In genomic region chr6:51585980-51586379, GRCm38 (mm10) we compare ENCODE assay signal across 9 mouse cellular contexts.
DNase-seq lines count a peak whose midpoint lies in the region; ATAC-seq and TF ChIP-seq lines count a peak whose summit lies in the region.
"Had no signal": no experiment of that assay in that cellular context is flagged by ENCODE, and none has a peak within 500 bp of the region (broad histone marks: within the 10 kb centered on the region; RNA-seq: fewer than 3 reads in every experiment).

No protein-coding gene starts in this region.

- 36% methylated on average over 8 of the region's 8 CpGs for WGBS in forebrain, embryonic 14.5 days
- 38% methylated on average over 8 of the region's 8 CpGs for WGBS in limb, embryonic 10.5 days
- 24% methylated on average over 8 of the region's 8 CpGs for WGBS in stomach, postnatal 0 days

- no peaks in the 10 kb centered on the region for H3K9me3 ChIP-seq in forebrain, embryonic 14.5 days (replicated peaks; ENCODE audit: control insufficient read depth, low read length)
- H3K9me3 ChIP-seq in limb, embryonic 10.5 days (replicated peaks), result no peaks in the 10 kb centered on the region
- H3K9me3 ChIP-seq in stomach, postnatal 0 days (ENCODE audit: control insufficient read depth, low read length), result no peaks in the 10 kb centered on the region
- H3K9me3 ChIP-seq: embryonic facial prominence, embryonic 13.5 days had no signal

- H3K36me3 ChIP-seq in testis, adult 2 months (ENCODE audit: control insufficient read depth, insufficient read depth, low read length), result no peaks in the 10 kb centered on the region
- 0 out of 2 replicates have a peak, but pooled peaks cover 6% of the 10 kb centered on the region for H3K36me3 ChIP-seq in forebrain, embryonic 14.5 days (ENCODE audit: control insufficient read depth, insufficient read depth, low read length)
- peaks cover 5% of the 10 kb centered on the region; the same call in 1 of the 2 replicates for H3K36me3 ChIP-seq in limb, embryonic 10.5 days
- no peaks in the 10 kb centered on the region for H3K36me3 ChIP-seq in stomach, postnatal 0 days (ENCODE audit: control insufficient read depth, insufficient read depth, low read length)
- H3K36me3 ChIP-seq: embryonic facial prominence, embryonic 13.5 days had no signal

- TF ChIP-seq POLR2A in testis, adult 2 months (IDR thresholded peaks at IDR 0.05; ENCODE audit: control insufficient read depth, low read depth, low read length), result no peak

- H3K4me3 ChIP-seq in testis, adult 2 months (ENCODE audit: control insufficient read depth, low read depth, low read length), result no peak overlapping the region
- H3K4me3 ChIP-seq in forebrain, embryonic 14.5 days (ENCODE audit: low read depth, low read length), result no peak overlapping the region
- no peak overlapping the region for H3K4me3 ChIP-seq in limb, embryonic 10.5 days
- no peak overlapping the region for H3K4me3 ChIP-seq in stomach, postnatal 0 days (ENCODE audit: low read depth, low read length)
- H3K4me3 ChIP-seq: embryonic facial prominence, embryonic 13.5 days had no signal

- no peak overlapping the region for H3K9ac ChIP-seq in forebrain, embryonic 14.5 days (ENCODE audit: low read length)
- H3K9ac ChIP-seq in stomach, postnatal 0 days (ENCODE audit: low read length), result no peak overlapping the region
- H3K9ac ChIP-seq: embryonic facial prominence, embryonic 13.5 days had no signal

- no peak overlapping the region for H3K27ac ChIP-seq in testis, adult 2 months (ENCODE audit: control insufficient read depth, insufficient read depth, low read depth, low read length)
- no peak overlapping the region for H3K27ac ChIP-seq in forebrain, embryonic 14.5 days (ENCODE audit: low read depth, low read length)
- no peak overlapping the region for H3K27ac ChIP-seq in limb, embryonic 10.5 days
- H3K27ac ChIP-seq in stomach, postnatal 0 days (replicated peaks), result no peak overlapping the region
- H3K27ac ChIP-seq: embryonic facial prominence, embryonic 13.5 days had no signal

- H3K4me2 ChIP-seq in forebrain, embryonic 14.5 days (ENCODE audit: low read length), result no peak overlapping the region
- no peak overlapping the region for H3K4me2 ChIP-seq in stomach, postnatal 0 days (replicated peaks; ENCODE audit: low read depth)
- H3K4me2 ChIP-seq: embryonic facial prominence, embryonic 13.5 days had no signal

- TF ChIP-seq CTCF in testis, adult 2 months (IDR thresholded peaks at IDR 0.05; ENCODE audit: control insufficient read depth, insufficient read depth, insufficient replicate concordance, low read depth, low read length), result peak; percentile 24; the same call in 1 of the 2 replicates
- TF ChIP-seq CTCF in stomach, postnatal 0 days (IDR thresholded peaks at IDR 0.05; ENCODE audit: low read depth), result peak; percentile 92

- no peak for DNase-seq in testis, postnatal 14 days (ENCODE audit: low spot score)
- peak; percentile 30 for DNase-seq in c-Kit-positive CD71-positive TER-119-positive erythroid progenitor cells, embryonic 14.5 days (ENCODE audit: low spot score)
- DNase-seq in forebrain, embryonic 14.5 days (ENCODE audit: low spot score), result peak; percentile 86
- peak; percentile 72 for DNase-seq in induced T-regulatory cell, adult 2 months (ENCODE audit: low read depth)
- peak; percentile 70 for DNase-seq in limb, embryonic 10.5 days (ENCODE audit: low spot score)
- peak; percentile 73 for DNase-seq in naive thymus-derived CD4-positive, alpha-beta T cell, adult 2 months (ENCODE audit: low read depth)
- DNase-seq in stomach, postnatal 0 days (ENCODE audit: low spot score), result peak; percentile 56

- no peaks in the 10 kb centered on the region for H3K27me3 ChIP-seq in testis, adult 2 months (ENCODE audit: control insufficient read depth, insufficient read depth, low read length)
- H3K27me3 ChIP-seq in forebrain, embryonic 14.5 days (replicated peaks; ENCODE audit: control insufficient read depth, insufficient read depth, low read length), result no peaks in the 10 kb centered on the region
- H3K27me3 ChIP-seq in limb, embryonic 10.5 days (ENCODE audit: low read depth, poor library complexity, severe bottlenecking), result no peaks in the 10 kb centered on the region
- H3K27me3 ChIP-seq in stomach, postnatal 0 days (ENCODE audit: control insufficient read depth, insufficient read depth, low read length), result no peaks in the 10 kb centered on the region
- H3K27me3 ChIP-seq: embryonic facial prominence, embryonic 13.5 days had no signal

- peak; percentile 67 for ATAC-seq in forebrain, embryonic 14.5 days
- ATAC-seq in stomach, postnatal 0 days (ENCODE audit: low FRiP score, low TSS enrichment), result peak; percentile 42; the same call in 1 of the 2 replicates

- H3K4me1 ChIP-seq in testis, adult 2 months (ENCODE audit: control insufficient read depth, insufficient read depth, low read length), result no peaks in the 10 kb centered on the region
- H3K4me1 ChIP-seq in forebrain, embryonic 14.5 days (ENCODE audit: control insufficient read depth, insufficient read depth, low read length), result peaks cover 6% of the 10 kb centered on the region; the same call in 1 of the 2 replicates
- H3K4me1 ChIP-seq in limb, embryonic 10.5 days, result peaks cover 63% of the 10 kb centered on the region
- no peaks in the 10 kb centered on the region for H3K4me1 ChIP-seq in stomach, postnatal 0 days (replicated peaks; ENCODE audit: control insufficient read depth, insufficient read depth)
- H3K4me1 ChIP-seq: embryonic facial prominence, embryonic 13.5 days had no signal

- no peak for TF ChIP-seq EP300 in stomach, postnatal 0 days (optimal IDR thresholded peaks at IDR 0.05)
